Mouse (Mus musculus) central nervous system, embryonic 14 days (tissue): ENCODE data around the gene Gm867. TPM values are rescaled to one million over a fixed set of nuclear protein-coding genes. Genes with fewer than 3 reads are reported as not detected.

Experiments used
- polyA plus RNA-seq: library from polyadenylated mRNA; depleted of rRNA; stranded (reverse); fragments of >200 nt; gene quantifications from 2 replicates; pipeline ENCODE4 v1.2.3, GENCODE M21; 2012; rRNA removed

Gene Gm867
- 0.63 and 0.96 TPM in 2 replicates for polyA plus RNA-seq

DNA sequence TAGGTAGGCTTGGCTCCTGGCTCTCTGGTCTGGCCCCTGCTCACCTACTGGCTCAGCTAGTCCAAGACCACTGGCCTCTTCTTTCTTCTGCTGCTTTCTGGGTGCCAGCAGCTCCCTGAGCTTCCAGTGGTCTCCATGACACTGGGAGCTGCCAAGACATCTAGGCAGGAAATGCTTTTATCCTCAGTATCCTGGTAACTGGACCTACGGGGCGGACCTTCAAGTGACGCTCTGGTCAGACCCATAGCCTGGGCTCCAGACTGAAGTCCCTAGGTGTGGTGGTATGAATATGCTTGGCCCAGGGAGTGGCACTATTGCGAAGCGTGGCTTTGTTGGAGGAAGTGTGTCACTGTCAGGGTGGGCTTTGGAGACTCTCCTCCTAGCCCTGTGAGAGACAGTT, at the start of gene Gm867:
Gene Gm867 (minus strand): TSS at position 153 of the 400 bp plus-strand sequence.

DNA sequence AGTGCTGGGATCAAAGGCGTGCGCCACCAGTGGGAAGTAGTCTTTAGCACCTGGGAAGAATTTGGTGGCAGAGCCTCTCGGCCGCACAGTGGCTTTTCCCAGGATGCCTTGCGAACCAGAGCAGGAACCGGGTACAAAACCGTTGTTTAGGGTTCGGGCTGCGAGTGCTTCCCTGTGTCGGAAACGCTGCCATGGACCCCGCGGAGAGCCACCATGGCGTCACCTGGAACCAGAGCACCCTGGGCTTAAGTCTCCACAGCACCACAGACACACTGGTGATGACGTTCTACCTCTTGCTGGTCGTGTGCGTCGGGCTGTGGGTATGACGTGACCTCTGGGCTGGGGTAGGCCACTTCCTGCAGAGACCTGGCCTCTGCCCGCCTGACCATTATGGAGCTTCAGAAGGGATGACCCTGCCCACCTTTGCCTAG, 13.9 kb upstream of the Gm867 start, which contains the start of gene Gm5134:
Gene Gm5134 (plus strand): TSS at position 134 of the 431 bp plus-strand sequence.

DNA sequence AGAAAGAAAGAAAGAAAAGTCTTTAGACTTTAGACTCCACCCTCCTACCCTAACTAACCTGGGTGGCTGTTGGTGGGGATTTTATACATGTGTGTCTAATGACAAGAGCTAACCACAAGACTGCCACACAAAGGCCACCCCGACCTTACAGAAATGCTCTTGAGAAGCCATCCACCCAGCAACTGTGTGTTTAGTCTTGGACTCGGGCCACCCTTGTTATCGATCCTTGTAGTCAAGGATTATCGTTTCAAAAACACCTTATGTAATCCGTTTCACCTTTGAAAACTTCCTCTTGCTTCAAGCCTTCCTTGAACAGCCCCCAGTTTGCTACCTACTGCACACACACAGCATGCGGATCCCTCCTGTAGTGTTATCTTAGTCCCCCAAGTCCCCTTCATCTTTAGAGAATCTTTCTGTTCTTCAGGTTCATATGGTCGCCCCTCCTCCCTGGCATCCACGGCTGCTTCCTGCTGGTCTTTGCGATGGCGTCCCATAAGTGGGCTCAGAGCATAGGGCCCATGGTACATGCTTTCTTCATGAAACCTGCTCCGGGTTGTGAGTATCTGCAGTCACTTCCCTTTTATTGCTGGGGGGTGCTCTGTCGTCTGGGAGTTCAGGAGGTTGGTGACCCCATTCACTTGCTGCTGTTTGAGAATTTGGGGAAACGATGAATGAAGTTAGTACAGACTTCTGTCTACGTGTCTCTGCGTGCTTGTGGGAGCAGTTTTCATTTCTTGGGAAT, 2.4 kb upstream of the Gm867 start, which contains the start of gene Vpreb3:
Gene Vpreb3 (plus strand): TSS at position 322 of the 742 bp plus-strand sequence.

DNA sequence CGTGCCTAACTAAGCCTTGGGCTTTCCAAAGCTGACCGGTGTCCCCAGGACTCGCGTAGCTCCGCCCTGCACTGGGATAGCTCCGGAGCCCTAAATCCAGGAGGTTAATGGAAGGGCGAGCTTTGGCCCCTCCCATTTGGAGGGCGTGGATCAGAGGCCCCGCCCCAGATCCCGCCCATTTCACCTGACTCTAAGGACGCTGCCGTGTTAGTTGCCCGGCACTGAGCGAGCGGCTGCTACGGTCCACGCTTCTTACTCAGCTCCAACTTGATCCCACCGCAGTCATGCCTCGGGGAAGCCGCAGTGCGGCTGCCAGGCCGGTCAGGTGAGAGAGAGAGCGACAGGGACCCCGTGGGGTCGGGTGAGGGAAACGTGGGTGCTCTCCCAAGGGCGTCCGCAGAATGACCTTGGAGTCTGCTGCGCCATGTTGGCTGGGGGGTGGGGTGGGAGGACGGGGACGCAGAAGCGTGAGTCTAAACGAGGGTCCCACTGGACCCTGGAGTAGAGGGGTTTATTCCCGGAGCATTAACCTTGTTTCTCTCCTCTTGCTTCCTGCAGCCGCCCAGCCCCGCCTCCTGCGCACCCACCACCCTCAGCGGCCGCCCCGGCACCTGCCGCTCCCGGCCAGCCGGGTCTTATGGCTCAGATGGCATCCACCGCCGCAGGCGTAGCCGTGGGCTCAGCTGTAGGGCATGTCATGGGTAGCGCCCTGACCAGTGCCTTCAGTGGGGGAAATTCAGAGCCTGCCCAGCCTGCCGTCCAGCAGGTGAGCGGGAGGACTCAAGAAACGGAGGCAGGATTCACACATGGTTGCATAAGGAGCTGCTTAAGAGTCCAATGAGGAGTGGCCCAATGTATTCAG, 4.6 kb downstream of the Gm867 start, which contains the start of gene Mmp11:
Gene Mmp11 (minus strand): TSS at position 817 of the 862 bp plus-strand sequence.

DNA sequence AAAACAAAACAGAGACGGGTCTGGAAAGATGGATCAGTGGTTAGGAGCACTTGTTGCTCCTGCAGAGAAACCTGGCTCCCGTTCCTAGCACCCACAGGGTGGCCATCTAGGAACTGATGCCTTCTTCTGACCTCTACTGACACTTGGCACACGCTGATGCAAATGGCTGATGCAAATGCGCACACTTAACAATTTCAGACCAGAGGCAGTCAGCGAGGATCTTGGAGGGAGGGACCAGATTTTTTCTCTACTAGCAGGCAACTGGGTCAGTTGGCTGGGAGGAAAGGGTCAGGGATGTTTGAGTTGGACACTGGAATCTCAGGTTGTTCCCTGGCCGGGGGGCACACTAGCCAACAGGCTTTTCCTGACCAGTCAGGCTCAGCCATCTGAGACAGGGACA, 7.6 kb downstream of the Gm867 start, which contains the start of gene Chchd10:
Gene Chchd10 (plus strand): TSS at position 240 of the 400 bp plus-strand sequence.

DNA sequence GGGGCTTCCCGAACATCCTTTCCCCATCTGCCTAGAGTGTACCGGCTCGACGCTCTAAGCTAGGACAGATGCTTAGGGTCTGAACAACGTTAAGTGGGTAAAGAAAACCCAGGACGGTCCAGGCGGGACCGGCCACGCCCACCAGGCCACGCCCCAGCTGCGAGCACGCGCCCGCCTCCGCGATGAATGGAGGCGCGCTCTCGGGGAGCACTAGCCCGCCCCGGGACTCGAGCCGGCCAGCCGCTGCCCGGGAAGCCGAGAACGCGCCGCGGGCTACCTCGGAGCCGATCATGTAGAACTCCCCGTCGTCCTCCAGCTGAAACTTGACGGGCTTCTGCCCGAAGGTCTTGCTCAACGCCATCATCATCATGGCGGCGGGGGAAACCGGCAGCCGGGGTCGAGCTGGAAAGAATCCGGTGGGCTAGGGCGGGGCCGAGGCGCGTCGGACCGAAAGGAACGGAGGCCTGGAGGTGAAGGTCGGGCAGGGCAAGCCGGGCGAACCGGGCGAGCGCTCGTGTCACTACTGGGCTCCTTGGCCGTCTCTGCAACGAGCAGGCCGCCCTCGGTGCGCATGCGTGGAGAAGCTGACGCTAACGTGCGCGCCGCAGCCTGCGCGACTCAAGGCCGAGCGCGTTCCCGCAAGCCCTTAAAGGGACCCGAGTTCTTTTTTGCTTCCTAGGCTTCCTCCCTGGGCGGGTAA, 19.3 kb downstream of the Gm867 start, which contains the start of gene Smarcb1:
Gene Smarcb1 (minus strand): TSS at position 592 of the 700 bp plus-strand sequence.

DNA sequence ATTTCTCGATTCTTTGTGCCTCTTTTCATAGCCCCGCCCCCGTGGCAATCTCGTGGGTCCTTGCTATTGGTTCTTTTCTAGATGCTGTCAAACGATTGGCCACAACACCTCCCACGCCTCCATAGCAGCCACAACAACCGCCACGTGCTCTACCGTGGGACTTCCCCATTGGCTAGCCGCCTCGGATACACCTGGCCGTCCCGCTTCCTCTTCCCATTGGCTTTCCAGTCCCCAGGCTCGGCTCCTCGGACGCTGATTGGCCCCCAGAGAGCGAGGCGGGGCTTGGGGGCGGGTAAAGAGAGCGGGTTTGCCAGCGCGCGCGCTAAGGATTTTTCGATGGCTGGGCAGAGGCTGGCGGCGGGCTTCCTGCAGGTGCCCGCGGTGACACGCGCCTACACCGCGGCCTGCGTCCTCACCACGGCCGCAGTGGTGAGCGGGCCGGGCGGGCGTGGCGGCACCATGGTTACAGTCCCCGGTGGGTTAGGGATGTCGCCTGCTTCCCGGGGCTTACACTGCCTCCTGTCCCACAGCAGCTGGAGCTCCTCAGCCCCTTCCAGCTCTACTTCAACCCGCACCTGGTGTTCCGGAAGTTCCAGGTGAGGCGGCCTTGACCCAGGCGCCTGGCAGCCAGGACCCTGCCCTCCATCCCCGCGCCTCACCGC, 47.3 kb downstream of the Gm867 start, which contains the start of gene Derl3:
Gene Derl3 (plus strand): TSS at position 325 of the 662 bp plus-strand sequence.

Other genes starting within 250 kb of the Gm867 start
- 43.6 and 46.2 TPM in 2 replicates for gene Cabin1, start 176.3 kb downstream of the Gm867 start, polyA plus RNA-seq
- 58.7 and 64.5 TPM in 2 replicates for gene Ddt, start 167.3 kb downstream of the Gm867 start, polyA plus RNA-seq
- 0.19 TPM in 1 of 2 replicates, not detected in the other for gene Gm20441, start 159.7 kb downstream of the Gm867 start, polyA plus RNA-seq
- gene Gstt3, start 159.3 kb downstream of the Gm867 start, polyA plus RNA-seq: 1.1 and 4.6 TPM in 2 replicates
- gene Gstt1, start 142.1 kb downstream of the Gm867 start, polyA plus RNA-seq: 10.6 and 12.6 TPM in 2 replicates
- 0.08 TPM in 1 of 2 replicates, not detected in the other for gene Gstt4, start 118.1 kb downstream of the Gm867 start, polyA plus RNA-seq
- 10.4 and 14.7 TPM in 2 replicates for gene Gstt2, start 103.2 kb downstream of the Gm867 start, polyA plus RNA-seq
- 1,561 and 1,730 TPM in 2 replicates for gene Mif, start 80.4 kb downstream of the Gm867 start, polyA plus RNA-seq
- gene Derl3, start 47.3 kb downstream of the Gm867 start, polyA plus RNA-seq: 2.6 and 4.1 TPM in 2 replicates
- 147 TPM in 2 replicates for gene Smarcb1, start 19.1 kb downstream of the Gm867 start, polyA plus RNA-seq
- gene Chchd10, start 7.5 kb downstream of the Gm867 start, polyA plus RNA-seq: 25.8 and 31.6 TPM in 2 replicates
- gene Mmp11, start 4.2 kb downstream of the Gm867 start, polyA plus RNA-seq: 33.8 and 48.8 TPM in 2 replicates
- gene Vpreb3, start 2.4 kb upstream of the Gm867 start, polyA plus RNA-seq: 0.21 and 0.23 TPM in 2 replicates
- 0.08 and 0.11 TPM in 2 replicates for gene Gm5134, start 13.8 kb upstream of the Gm867 start, polyA plus RNA-seq
- 11.0 and 13.2 TPM in 2 replicates for gene Zfp280b, start 92.0 kb upstream of the Gm867 start, polyA plus RNA-seq
- not detected in 2 replicates for gene Slc5a4b, start 170.3 kb upstream of the Gm867 start, polyA plus RNA-seq
- gene Slc5a4a, start 206.8 kb upstream of the Gm867 start, polyA plus RNA-seq: 0.09 and 0.26 TPM in 2 replicates